Comparison of ENCODE assay signal across 21 mouse cellular contexts in the genomic region with DNA sequence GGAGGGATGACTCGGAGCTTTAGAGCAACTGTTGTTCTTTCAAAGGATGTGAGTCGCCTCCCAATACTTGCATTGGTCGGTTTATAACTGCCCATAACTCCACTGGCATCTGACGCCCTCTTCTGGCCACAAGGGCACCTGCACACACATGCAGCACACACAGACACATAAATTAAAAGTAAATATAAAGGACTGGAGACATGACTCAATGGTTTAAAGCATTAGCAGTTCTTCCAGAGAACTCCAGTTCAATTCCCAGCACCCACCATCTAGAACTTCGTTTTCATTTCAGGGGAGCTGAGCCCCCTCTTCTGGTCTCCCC.
DNase-seq lines count a peak whose midpoint lies in the region; ATAC-seq and TF ChIP-seq lines count a peak whose summit lies in the region.
"Had no signal": no experiment of that assay in that cellular context is flagged by ENCODE, and none has a peak within 500 bp of the region (broad histone marks: within the 10 kb centered on the region; RNA-seq: fewer than 3 reads in every experiment).

No protein-coding gene starts in this region.

- no peak for TF ChIP-seq EP300 in liver, embryonic 14.5 days (IDR thresholded peaks at IDR 0.05; ENCODE audit: low read depth)

- WGBS in liver, embryonic 14.5 days (ENCODE audit: insufficient replicate concordance), result 63% methylated on average over 5 of the region's 5 CpGs
- WGBS in liver, embryonic 11.5 days, result 69% methylated on average over 5 of the region's 5 CpGs

- H3K4me2 ChIP-seq in liver, embryonic 14.5 days (ENCODE audit: low read depth), result no peak overlapping the region
- no peak overlapping the region for H3K4me2 ChIP-seq in liver, embryonic 11.5 days
- H3K4me2 ChIP-seq: embryonic facial prominence, embryonic 13.5 days; forebrain, embryonic 13.5 days; heart, embryonic 15.5 days; hindbrain, embryonic 13.5 days; midbrain, embryonic 13.5 days had no signal

- peaks cover 0 to 6% of the 10 kb centered on the region in 2 experiments; a peak in 2 of 4 replicates for H3K4me1 ChIP-seq in liver, embryonic 14.5 days (replicated peaks; ENCODE audit: control insufficient read depth in 2 of 2, insufficient read depth in 2 of 2, low read length in 1 of 2)
- H3K4me1 ChIP-seq in liver, embryonic 11.5 days (replicated peaks; ENCODE audit: control insufficient read depth, insufficient read depth, low read length), result peaks cover 6% of the 10 kb centered on the region; the same call in 1 of the 2 replicates
- H3K4me1 ChIP-seq: forebrain, embryonic 13.5 days; hindbrain, embryonic 13.5 days; midbrain, embryonic 13.5 days had no signal

- CTCF ChIA-PET in Patski (lab: Charles Lee), result interaction anchor here (0.9 to 1.3 kb wide), 3 partner anchors 12 to 101 kb away, joined by 3 to 4 read pairs (median 4); no protein-coding TSS in a partner anchor

- no peak overlapping the region for H3K4me3 ChIP-seq in gastrocnemius, adult 2 months
- H3K4me3 ChIP-seq in liver, embryonic 14.5 days (ENCODE audit: insufficient read depth in 1 of 2, low read depth in 2 of 2, low read length in 2 of 2), result no peak overlapping the region
- H3K4me3 ChIP-seq in liver, embryonic 11.5 days (ENCODE audit: low read depth, low read length), result no peak overlapping the region
- no peak overlapping the region for H3K4me3 ChIP-seq in C2C12 (ENCODE audit: insufficient read depth, poor library complexity, severe bottlenecking)
- H3K4me3 ChIP-seq: embryonic facial prominence, embryonic 13.5 days; forebrain, embryonic 13.5 days; heart, embryonic 15.5 days; hindbrain, embryonic 13.5 days; megakaryocyte, embryonic 14.5 days; midbrain, embryonic 13.5 days had no signal

- in situ Hi-C loops in Patski (cut with MboI; ENCODE audit: low pct_unique_long_range_greater_than_20kb), result no loop called here

- no peak overlapping the region for H3ac ChIP-seq in C2C12 (ENCODE audit: control insufficient read depth, insufficient read length, low read depth)

- no peaks in the 10 kb centered on the region for H3K79me2 ChIP-seq in C2C12 (ENCODE audit: control insufficient read depth, insufficient read depth)

- H3K27me3 ChIP-seq in liver, embryonic 14.5 days (ENCODE audit: control insufficient read depth, insufficient read depth, low read length), result no peaks in the 10 kb centered on the region; the same call in 1 of the 2 replicates
- H3K27me3 ChIP-seq in liver, embryonic 11.5 days (replicated peaks; ENCODE audit: control insufficient read depth, insufficient read depth, low read length), result peaks cover 2% of the 10 kb centered on the region; the same call in 1 of the 2 replicates
- H3K27me3 ChIP-seq in C2C12 (ENCODE audit: control insufficient read depth, insufficient read depth, insufficient read length) (no peaks in the 10 kb centered on the region), Patski (no peaks in the 10 kb centered on the region)
- H3K27me3 ChIP-seq: embryonic facial prominence, embryonic 13.5 days; forebrain, embryonic 13.5 days; heart, embryonic 15.5 days; hindbrain, embryonic 13.5 days; midbrain, embryonic 13.5 days had no signal

- POLR2A ChIA-PET in Patski (lab: Charles Lee), result no interaction called here

- no peak overlapping the region for H3K9ac ChIP-seq in liver, embryonic 14.5 days (replicated peaks)
- no peak overlapping the region for H3K9ac ChIP-seq in liver, embryonic 11.5 days (ENCODE audit: low read depth, low read length)
- H3K9ac ChIP-seq: embryonic facial prominence, embryonic 13.5 days; forebrain, embryonic 13.5 days; heart, embryonic 15.5 days; hindbrain, embryonic 13.5 days; midbrain, embryonic 13.5 days had no signal

- H3K27ac ChIP-seq in gastrocnemius, adult 2 months, result peak overlapping the region; percentile 50; the same call in 1 of the 2 replicates
- H3K27ac ChIP-seq in liver, embryonic 14.5 days, result no peak overlapping the region
- no peak overlapping the region for H3K27ac ChIP-seq in liver, embryonic 11.5 days (ENCODE audit: low read depth, low read length)
- H3K27ac ChIP-seq: embryonic facial prominence, embryonic 13.5 days; forebrain, embryonic 13.5 days; heart, embryonic 15.5 days; hindbrain, embryonic 13.5 days; midbrain, embryonic 13.5 days had no signal

- intact Hi-C loops in gastrocnemius, adult 2 months (cut with DNase I), result loop anchor here (5.0 kb wide), 1 partner anchor 35 kb away; no protein-coding TSS in a partner anchor
- intact Hi-C loops in gastrocnemius, postnatal 14 days (cut with DNase I; ENCODE audit: low total_unique reads), result no loop called here

- ATAC-seq in liver, embryonic 14.5 days (ENCODE audit: insufficient read depth), result no peak
- no peak for ATAC-seq in liver, embryonic 11.5 days (replicated peaks; ENCODE audit: low FRiP score)
- no peak for ATAC-seq in Patski
- ATAC-seq: forebrain, embryonic 13.5 days; midbrain, embryonic 13.5 days had no signal

- H3K36me3 ChIP-seq in liver, embryonic 14.5 days (replicated peaks; ENCODE audit: control insufficient read depth, insufficient read depth, low read depth), result no peaks in the 10 kb centered on the region
- no peaks in the 10 kb centered on the region for H3K36me3 ChIP-seq in liver, embryonic 11.5 days (ENCODE audit: control insufficient read depth, insufficient read depth, low read length)
- H3K36me3 ChIP-seq in C2C12 (ENCODE audit: control insufficient read depth, insufficient read depth), result no peaks in the 10 kb centered on the region
- H3K36me3 ChIP-seq: embryonic facial prominence, embryonic 13.5 days; heart, embryonic 15.5 days; hindbrain, embryonic 13.5 days; midbrain, embryonic 13.5 days had no signal

- peak; percentile 24; the same call in 1 of the 2 replicates for TF ChIP-seq CTCF in gastrocnemius, adult 2 months (IDR thresholded peaks at IDR 0.05)
- peak; percentile 35; the same call in 1 of the 2 replicates for TF ChIP-seq CTCF in liver, embryonic 14.5 days (IDR thresholded peaks at IDR 0.05; ENCODE audit: low read depth)
- TF ChIP-seq CTCF in C2C12 (IDR thresholded peaks at IDR 0.05; ENCODE audit: control insufficient read depth, insufficient read depth, insufficient read length) (peak; percentile 25), Patski (IDR thresholded peaks at IDR 0.05) (peak; percentile 55)

- DNase-seq in gastrocnemius, adult 2 months, result no peak
- DNase-seq in gastrocnemius, postnatal 14 days, result no peak
- no peak for DNase-seq in liver, embryonic 14.5 days (ENCODE audit: low read depth in 3 of 3, low spot score in 3 of 3)
- DNase-seq in liver, embryonic 11.5 days (ENCODE audit: low spot score), result no peak
- no peak for DNase-seq in Patski (ENCODE audit: low read depth, low spot score)
- DNase-seq in frontal cortex, postnatal 14 days (ENCODE audit: low spot score in 2 of 2), result no peak
- no peak for DNase-seq in embryo, embryonic 10 days (ENCODE audit: low spot score)
- DNase-seq: cerebellum, adult 18-20 months; cerebellum, postnatal 14 days; embryo, embryonic 11 days; layer of hippocampus, postnatal 36 days; right cerebral cortex, postnatal 14 days; spleen, adult 18-20 months; thymus, postnatal 25 days had no signal

- H3K9me3 ChIP-seq in liver, embryonic 14.5 days (ENCODE audit: control insufficient read depth, low read length), result no peaks in the 10 kb centered on the region
- no peaks in the 10 kb centered on the region for H3K9me3 ChIP-seq in liver, embryonic 11.5 days (ENCODE audit: control insufficient read depth, low read length)
- H3K9me3 ChIP-seq: embryonic facial prominence, embryonic 13.5 days; forebrain, embryonic 13.5 days; hindbrain, embryonic 13.5 days; midbrain, embryonic 13.5 days had no signal

- no peaks in the 10 kb centered on the region for H3K79me3 ChIP-seq in C2C12 (ENCODE audit: low read depth)

TF ChIP-seq in C2C12, 6 proteins besides CTCF, POLR2A, EP300 and RAD21:
- no peak for TF ChIP-seq MYOG (IDR thresholded peaks at IDR 0.05; ENCODE audit: control insufficient read depth, extremely low read depth, insufficient read length)
- TF ChIP-seq FOSL1 (IDR thresholded peaks at IDR 0.05; ENCODE audit: insufficient read depth, low read length, poor library complexity, severe bottlenecking), result no peak
- no peak for TF ChIP-seq USF1 (IDR thresholded peaks at IDR 0.05; ENCODE audit: low read depth)
- TF ChIP-seq MYOD1 (IDR thresholded peaks at IDR 0.05; ENCODE audit: control insufficient read depth, insufficient read length, low read depth), result no peak
- TF ChIP-seq CEBPB (IDR thresholded peaks at IDR 0.05; ENCODE audit: low read depth), result no peak
- no peak for TF ChIP-seq MAX (IDR thresholded peaks at IDR 0.05)
TF ChIP-seq in C2C12: peak in this region for 0.
